Mouse (Mus musculus) regulatory T cell (primary cell): ENCODE results near the gene Sephs1.
"Not testable (repeated sequence)": the region's sequence is repeated elsewhere in the genome, so short reads cannot be mapped to it uniquely, and the experiment has no call there.

Experiments used
- in situ Hi-C: fragments of 300-600 bp; cut with MboI, MseI; formaldehyde crosslinking; loops from one replicate; pipeline ENCODE4 v1.15.1; 2025; ENCODE audit warnings: high pct_unique_total_duplicates

Sephs1 gene

GRCm38 (mm10) chr2:4907120-4907519, 25.8 kb downstream of the Sephs1 start:
- in situ Hi-C loops = loop anchor here (25.0 kb wide), 2 partner anchors 905 to 1455 kb away; no protein-coding TSS in a partner anchor

- in situ Hi-C loops = loop anchor here (25.0 kb wide), 2 partner anchors 904 to 1454 kb away; no protein-coding TSS in a partner anchor
Observed at GRCm38 (mm10) chr2:4907916-4908315, 26.6 kb downstream of the Sephs1 start.

DNA sequence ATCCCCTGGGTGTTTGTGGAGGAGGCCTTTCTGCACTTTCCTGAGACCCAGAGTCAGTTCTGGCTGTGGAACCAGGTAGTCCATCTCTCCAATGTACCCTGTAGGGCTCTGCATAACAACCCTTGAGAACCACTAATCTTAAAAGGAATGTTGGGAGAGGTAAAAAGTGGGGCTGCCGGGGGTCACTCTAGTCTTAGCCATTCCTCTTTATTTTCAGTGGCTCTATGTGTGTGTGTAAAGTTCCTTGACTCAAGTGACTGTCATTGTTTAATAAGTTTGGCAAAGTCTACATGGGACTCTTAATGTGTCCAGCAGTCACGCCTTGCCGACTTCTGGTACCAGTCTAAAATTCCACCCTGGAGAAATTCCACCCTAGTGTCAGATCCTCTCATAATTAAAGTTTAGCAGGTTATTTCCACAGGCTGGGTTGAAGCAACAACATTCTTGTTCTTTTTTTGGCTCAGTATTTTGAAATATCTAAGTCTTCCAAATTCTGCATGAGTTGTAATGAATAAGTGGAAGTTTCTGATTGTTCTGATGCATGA, 27.5 kb downstream of the Sephs1 start:
- in situ Hi-C loops = loop anchor here (25.0 kb wide), 2 partner anchors 903 to 1453 kb away; no protein-coding TSS in a partner anchor

DNA sequence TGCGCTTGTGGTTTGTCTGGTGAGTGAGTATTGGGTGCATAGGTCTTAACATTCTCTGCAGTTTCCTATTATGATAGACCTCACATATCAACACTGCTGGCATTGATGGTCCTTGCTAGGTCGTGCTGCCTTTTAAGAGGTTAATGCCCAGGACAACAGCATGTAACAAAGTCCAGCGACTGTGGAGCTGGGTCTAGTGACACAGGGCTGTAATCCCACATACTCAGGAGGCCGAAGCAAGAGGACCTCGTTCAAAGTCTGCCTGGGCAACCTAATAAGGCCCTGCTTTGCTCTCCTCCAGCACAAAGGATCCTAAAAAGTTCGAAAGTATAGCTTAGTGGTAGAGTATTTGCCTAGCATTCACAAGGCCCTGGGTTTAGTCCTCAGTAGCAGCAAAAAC, 28.5 kb downstream of the Sephs1 start:
- in situ Hi-C loops = loop anchor here (25.0 kb wide), 2 partner anchors 902 to 1452 kb away; no protein-coding TSS in a partner anchor

DNA sequence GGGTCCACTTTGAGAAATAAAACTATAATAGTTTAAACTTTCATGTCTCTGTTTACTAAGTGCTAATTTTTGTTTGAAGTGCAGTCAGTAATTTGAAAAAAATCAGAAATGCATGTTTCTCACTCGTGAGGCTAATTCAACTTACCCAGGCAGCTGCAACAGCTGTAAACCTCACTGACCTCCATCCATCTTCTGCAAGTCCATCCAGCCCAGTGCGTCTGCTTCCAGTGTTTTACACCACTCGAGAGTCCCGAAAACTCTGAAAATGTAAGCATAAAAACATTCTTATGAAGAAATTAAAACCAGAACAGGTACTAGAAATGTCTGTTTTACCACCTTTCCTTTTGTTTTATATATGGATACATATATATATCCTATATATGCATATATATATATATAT, 29.2 kb downstream of the Sephs1 start:
- in situ Hi-C loops = loop anchor here (25.0 kb wide), 2 partner anchors 902 to 1452 kb away; no protein-coding TSS in a partner anchor

GRCm38 (mm10) chr2:4913949-4914348, 32.6 kb downstream of the Sephs1 start:
- in situ Hi-C loops = loop anchor here (25.0 kb wide), 2 partner anchors 898 to 1448 kb away; no protein-coding TSS in a partner anchor

- in situ Hi-C loops = loop anchor here (25.0 kb wide), 2 partner anchors 896 to 1446 kb away; no protein-coding TSS in a partner anchor
Observed at GRCm38 (mm10) chr2:4916037-4916436, 34.7 kb downstream of the Sephs1 start.

DNA sequence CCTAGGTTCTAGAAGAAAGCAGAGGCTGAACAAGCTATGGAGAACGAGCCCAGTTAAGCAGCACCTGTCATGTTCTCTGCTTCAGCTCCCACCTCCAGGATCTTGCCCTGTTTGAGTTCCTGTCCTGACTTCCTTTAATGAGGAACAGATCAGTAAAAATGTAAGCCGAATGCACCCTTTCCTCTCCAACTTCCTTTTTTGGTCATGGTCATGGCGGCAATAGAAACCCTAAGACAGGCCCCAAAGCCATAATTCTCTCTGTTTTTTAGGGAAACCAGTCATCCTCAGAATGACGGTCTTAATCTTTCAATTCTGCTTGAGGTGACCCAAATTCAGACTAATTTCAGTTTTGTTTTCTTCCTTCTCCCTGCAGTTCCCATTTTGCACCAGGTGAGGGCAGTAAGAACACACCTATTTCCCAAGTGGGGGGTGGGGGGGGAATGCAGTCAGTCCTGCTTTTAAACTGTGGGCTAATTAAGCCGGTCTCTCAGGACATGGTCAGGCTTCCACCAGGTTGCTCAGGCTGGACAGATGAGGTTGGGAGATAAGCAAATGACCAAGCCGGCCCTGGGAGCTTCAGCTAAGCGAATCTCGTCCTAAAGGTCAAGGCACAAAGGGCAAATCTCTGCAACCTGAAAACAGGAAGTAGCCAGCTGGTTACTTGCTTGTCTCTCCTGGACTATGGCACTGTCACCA, 36.1 kb downstream of the Sephs1 start:
- in situ Hi-C loops = loop anchor here (25.0 kb wide), 2 partner anchors 895 to 1445 kb away; no protein-coding TSS in a partner anchor

GRCm38 (mm10) chr2:4918860-4919739, 37.7 kb downstream of the Sephs1 start, which contains the start of gene Phyh:
Phyh (plus strand) TSS chr2:4919019.
- in situ Hi-C loops = loop anchor here (25.0 kb wide), 2 partner anchors 893 to 1443 kb away; no protein-coding TSS in a partner anchor

DNA sequence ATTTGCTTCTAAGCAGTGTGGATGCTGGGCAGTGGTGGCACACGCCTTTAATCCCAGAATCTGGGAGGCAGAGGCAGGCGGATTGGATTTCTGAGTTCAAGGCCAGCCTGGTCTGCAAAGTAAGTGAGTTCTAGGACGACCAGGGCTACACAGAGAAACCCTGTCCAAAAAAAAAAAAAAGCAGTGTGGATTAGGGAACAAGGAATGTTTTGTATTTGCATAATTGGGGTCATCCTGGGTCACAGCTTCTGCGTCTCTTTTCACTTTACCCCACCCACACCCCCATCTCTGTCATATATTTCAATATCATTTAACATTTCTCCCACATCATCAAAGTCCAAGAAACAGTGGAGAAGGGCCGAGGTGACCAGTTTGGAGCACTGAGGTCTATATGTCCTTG, 39.7 kb downstream of the Sephs1 start:
- in situ Hi-C loops = loop anchor here (5.0 to 25.0 kb wide), 3 partner anchors 66 to 1441 kb away; no protein-coding TSS in a partner anchor

DNA sequence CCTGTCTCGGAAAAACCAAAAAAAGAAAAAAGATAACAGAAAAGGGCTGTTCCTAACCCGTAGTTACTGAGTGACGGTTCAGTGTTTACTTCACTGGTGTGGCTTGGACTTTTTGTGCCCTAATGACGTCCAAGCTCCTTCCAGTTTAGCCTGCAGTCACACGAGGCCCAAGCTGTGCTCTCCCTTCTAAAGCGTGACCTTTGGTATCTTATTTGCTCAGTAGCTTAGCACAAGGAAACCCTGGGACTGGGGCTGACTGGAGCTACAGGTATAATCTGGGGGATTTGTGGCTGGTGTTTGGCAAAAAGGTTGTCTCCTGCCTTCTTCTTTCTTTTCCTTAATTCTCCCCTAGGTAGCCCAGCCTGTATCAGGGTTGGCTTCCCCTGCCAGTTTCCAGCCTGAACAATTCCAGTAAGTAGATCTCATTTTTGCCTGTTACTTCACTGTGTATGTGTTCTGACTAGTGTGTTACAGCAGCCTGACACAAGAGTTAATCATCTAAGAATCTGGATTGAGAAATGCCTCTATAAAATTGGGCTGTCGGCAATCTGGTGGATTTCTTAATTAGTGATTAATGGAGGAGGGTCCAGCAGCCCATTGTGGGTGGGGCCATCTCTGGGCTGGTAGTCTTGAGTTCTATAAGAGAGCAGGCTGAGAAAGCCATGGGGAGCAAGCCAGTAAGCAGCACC, 41.3 kb downstream of the Sephs1 start:
- in situ Hi-C loops = loop anchor here (5.0 to 25.0 kb wide), 3 partner anchors 65 to 1440 kb away; no protein-coding TSS in a partner anchor

DNA sequence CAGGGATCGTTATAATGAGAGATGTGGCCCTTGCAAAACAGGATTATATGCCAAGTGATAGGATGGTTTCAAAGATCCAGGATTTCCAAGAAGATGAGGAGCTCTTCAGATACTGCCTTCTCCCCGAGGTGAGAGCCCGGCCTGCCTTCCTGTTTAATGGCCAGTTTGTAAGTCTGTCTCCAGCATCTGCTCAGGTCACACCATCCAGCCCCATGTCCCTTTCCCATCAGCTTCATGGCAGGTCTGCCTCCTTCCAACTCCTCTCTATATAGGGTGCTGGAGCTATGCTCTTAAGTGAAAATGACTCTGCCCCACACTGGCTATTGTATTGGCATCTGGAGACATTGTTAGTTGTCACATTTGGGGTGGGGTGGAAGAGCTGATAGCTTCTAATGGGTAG, 46.0 kb downstream of the Sephs1 start:
- in situ Hi-C loops = no loop called here

- in situ Hi-C loops = no loop called here
Observed at GRCm38 (mm10) chr2:4929230-4929629, 47.9 kb downstream of the Sephs1 start.

DNA sequence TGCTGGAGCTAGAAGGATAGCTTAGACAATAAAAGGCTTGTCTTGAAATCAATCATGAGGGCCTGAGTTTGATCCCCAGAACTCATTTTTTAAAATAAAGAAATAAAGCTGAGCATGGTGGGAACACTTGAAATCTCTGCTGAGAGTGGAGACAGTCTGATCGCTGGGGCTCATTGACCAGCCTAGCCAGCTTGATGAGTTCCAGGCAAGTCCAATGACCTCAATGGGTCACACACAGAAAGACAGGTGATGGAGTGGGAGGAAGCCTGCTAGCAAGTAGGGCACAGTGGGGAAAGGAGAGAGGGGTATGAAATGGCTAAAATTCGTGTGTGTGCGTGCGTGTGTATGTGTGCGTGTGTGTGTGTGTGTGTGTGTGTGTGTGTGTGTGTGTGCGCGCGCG, 53.2 kb downstream of the Sephs1 start:
- in situ Hi-C loops = no loop called here

- in situ Hi-C loops = no loop called here
Observed at GRCm38 (mm10) chr2:4937931-4938330, 56.6 kb downstream of the Sephs1 start.

GRCm38 (mm10) chr2:4940861-4941260, 59.5 kb downstream of the Sephs1 start:
- in situ Hi-C loops = no loop called here

GRCm38 (mm10) chr2:4949691-4950090, 68.3 kb downstream of the Sephs1 start:
- in situ Hi-C loops = not testable (repeated sequence)

DNA sequence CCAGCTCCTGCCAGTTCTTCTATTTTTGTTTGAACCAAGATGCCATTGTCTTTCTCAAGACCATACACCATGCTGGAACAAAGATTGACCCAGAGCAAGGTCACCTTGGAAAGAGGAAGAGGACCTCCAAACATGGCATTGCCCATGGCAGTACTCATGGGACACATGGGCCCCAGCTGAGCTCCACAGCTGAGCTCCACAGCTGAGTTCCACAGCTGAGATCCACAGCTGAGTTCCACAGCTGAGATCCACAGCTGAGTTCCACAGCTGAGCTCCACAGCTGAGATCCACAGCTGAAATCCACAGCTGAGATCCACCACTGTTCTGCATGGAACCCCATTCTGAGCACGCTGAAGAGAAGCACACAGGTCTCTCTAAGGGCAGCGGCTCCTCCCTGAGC, 69.6 kb downstream of the Sephs1 start:
- in situ Hi-C loops = no loop called here

DNA sequence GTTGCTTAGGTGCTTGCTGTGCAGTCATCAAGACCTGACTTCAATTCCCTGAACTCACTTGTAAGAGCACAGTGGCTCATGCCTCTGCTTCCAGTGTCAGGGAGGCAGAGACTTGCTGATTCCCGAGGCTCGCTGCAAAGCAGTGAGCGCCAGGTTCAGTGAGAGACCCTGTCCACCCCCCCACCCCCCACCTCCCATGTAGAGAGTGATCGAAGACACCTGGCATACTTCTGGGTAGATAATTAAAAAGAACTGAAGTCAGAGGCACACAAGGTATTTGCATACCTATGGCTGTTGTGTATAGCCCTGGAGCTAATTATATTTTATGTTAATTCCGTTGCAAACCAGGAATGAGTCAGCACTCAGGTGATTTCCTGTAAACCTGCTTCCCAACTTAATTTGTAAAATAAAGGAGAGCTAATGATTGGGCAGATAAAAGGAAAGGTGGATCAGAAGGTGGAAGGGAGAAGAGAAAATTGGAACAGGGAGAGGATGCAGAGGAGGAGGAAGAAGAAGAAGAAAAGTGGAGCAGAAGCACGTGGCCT, 72.9 kb downstream of the Sephs1 start:
- in situ Hi-C loops = no loop called here

DNA sequence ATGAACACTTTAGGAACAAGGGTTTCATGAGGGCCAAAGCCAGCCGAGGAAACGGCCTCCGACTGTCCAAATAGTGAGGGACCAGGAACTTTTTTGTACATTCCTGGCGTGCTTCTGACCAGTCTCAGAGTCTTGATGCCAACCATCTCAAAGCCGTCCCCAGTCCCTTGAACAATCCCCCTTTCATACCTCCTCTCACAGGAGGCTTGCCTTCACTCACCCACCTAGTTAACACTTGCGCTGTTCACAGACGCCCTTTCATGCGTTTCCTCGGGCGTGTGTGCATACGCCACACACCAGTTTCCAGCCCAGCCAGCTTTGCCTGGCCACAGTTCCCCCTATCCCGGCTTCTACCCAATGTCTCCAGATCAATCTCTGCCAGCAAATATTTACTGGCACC, 76.7 kb downstream of the Sephs1 start:
- in situ Hi-C loops = no loop called here
